Mouse (Mus musculus): ENCODE data around the gene Cmtm3. TPM values are rescaled to one million over a fixed set of nuclear protein-coding genes. Genes with fewer than 3 reads are reported as not detected.

Cmtm3 gene
- polyA plus RNA-seq, 1 experiment, result 22.8 TPM

GRCm38 (mm10) chr8:104380961-104381411, 41.8 kb downstream of the Cmtm3 start:
- H3K27ac ChIP-seq (ENCODE audit: control insufficient read depth, insufficient read depth, low read depth, low read length, poor library complexity), result no peak overlapping the region
- no peak overlapping the region for H3K4me3 ChIP-seq (replicated peaks; ENCODE audit: control insufficient read depth, low read depth, low read length)
- 81% methylated on average over 5 of the region's 5 CpGs for WGBS
- no peak for TF ChIP-seq CTCF (IDR thresholded peaks at IDR 0.05; ENCODE audit: control insufficient read depth, insufficient read depth, low read length)
- TF ChIP-seq POLR2A (IDR thresholded peaks at IDR 0.05; ENCODE audit: borderline replicate concordance, control insufficient read depth, low read depth, low read length), result no peak
- H3K4me1 ChIP-seq (ENCODE audit: control insufficient read depth, insufficient read depth, low read length), result peaks cover 2% of the 10 kb centered on the region; the same call in 1 of the 2 replicates

GRCm38 (mm10) chr8:104383296-104383695, 44.1 kb downstream of the Cmtm3 start:
- no peak overlapping the region for H3K27ac ChIP-seq (ENCODE audit: control insufficient read depth, insufficient read depth, low read depth, low read length, poor library complexity)
- peaks cover 2% of the 10 kb centered on the region; the same call in 1 of the 2 replicates for H3K4me1 ChIP-seq (ENCODE audit: control insufficient read depth, insufficient read depth, low read length)
- H3K4me3 ChIP-seq (replicated peaks; ENCODE audit: control insufficient read depth, low read depth, low read length), result no peak overlapping the region
- no peak for TF ChIP-seq CTCF (IDR thresholded peaks at IDR 0.05; ENCODE audit: control insufficient read depth, insufficient read depth, low read length)
- 43% methylated on average over 2 of the region's 2 CpGs for WGBS

- H3K4me1 ChIP-seq (ENCODE audit: control insufficient read depth, insufficient read depth, low read length), result peaks cover 2% of the 10 kb centered on the region; the same call in 1 of the 2 replicates
- H3K4me3 ChIP-seq (replicated peaks; ENCODE audit: control insufficient read depth, low read depth, low read length), result no peak overlapping the region
- WGBS, result 17% methylated on average over 3 of the region's 3 CpGs
- TF ChIP-seq POLR2A (IDR thresholded peaks at IDR 0.05; ENCODE audit: borderline replicate concordance, control insufficient read depth, low read depth, low read length), result no peak
- no peak overlapping the region for H3K27ac ChIP-seq (ENCODE audit: control insufficient read depth, insufficient read depth, low read depth, low read length, poor library complexity)
Observed at GRCm38 (mm10) chr8:104383977-104384376, 44.8 kb downstream of the Cmtm3 start.

GRCm38 (mm10) chr8:104386693-104387092, 47.5 kb downstream of the Cmtm3 start:
- TF ChIP-seq CTCF (IDR thresholded peaks at IDR 0.05; ENCODE audit: control insufficient read depth, insufficient read depth, low read length), result no peak
- no peak for TF ChIP-seq POLR2A (IDR thresholded peaks at IDR 0.05; ENCODE audit: borderline replicate concordance, control insufficient read depth, low read depth, low read length)
- Histone ChIP-seq H3K4me1 (ENCODE audit: control insufficient read depth, insufficient read depth, low read length) (peaks cover 2% of the 10 kb centered on the region; the same call in 1 of the 2 replicates), H3K27ac (ENCODE audit: control insufficient read depth, insufficient read depth, low read depth, low read length, poor library complexity) (no peak overlapping the region), H3K4me3 (replicated peaks; ENCODE audit: control insufficient read depth, low read depth, low read length) (no peak overlapping the region)
- WGBS, result 68% methylated on average over 4 of the region's 4 CpGs

GRCm38 (mm10) chr8:104387501-104387900, 48.3 kb downstream of the Cmtm3 start:
- Histone ChIP-seq H3K4me1 (ENCODE audit: control insufficient read depth, insufficient read depth, low read length) (peaks cover 2% of the 10 kb centered on the region; the same call in 1 of the 2 replicates), H3K27ac (ENCODE audit: control insufficient read depth, insufficient read depth, low read depth, low read length, poor library complexity) (no peak overlapping the region), H3K4me3 (replicated peaks; ENCODE audit: control insufficient read depth, low read depth, low read length) (no peak overlapping the region)
- TF ChIP-seq CTCF (IDR thresholded peaks at IDR 0.05; ENCODE audit: control insufficient read depth, insufficient read depth, low read length) (no peak), POLR2A (IDR thresholded peaks at IDR 0.05; ENCODE audit: borderline replicate concordance, control insufficient read depth, low read depth, low read length) (no peak)
- WGBS, result 81% methylated on average over 7 of the region's 7 CpGs

- Histone ChIP-seq H3K4me1 (ENCODE audit: control insufficient read depth, insufficient read depth, low read length) (peaks cover 2% of the 10 kb centered on the region; the same call in 1 of the 2 replicates), H3K4me3 (replicated peaks; ENCODE audit: control insufficient read depth, low read depth, low read length) (no peak overlapping the region), H3K27ac (ENCODE audit: control insufficient read depth, insufficient read depth, low read depth, low read length, poor library complexity) (no peak overlapping the region)
- WGBS, result 78% methylated on average over 2 of the region's 2 CpGs
- TF ChIP-seq CTCF (IDR thresholded peaks at IDR 0.05; ENCODE audit: control insufficient read depth, insufficient read depth, low read length), result no peak
- no peak for TF ChIP-seq POLR2A (IDR thresholded peaks at IDR 0.05; ENCODE audit: borderline replicate concordance, control insufficient read depth, low read depth, low read length)
Observed at GRCm38 (mm10) chr8:104387980-104388379, 48.8 kb downstream of the Cmtm3 start.

- Histone ChIP-seq H3K4me3 (replicated peaks; ENCODE audit: control insufficient read depth, low read depth, low read length) (no peak overlapping the region), H3K27ac (ENCODE audit: control insufficient read depth, insufficient read depth, low read depth, low read length, poor library complexity) (no peak overlapping the region), H3K4me1 (ENCODE audit: control insufficient read depth, insufficient read depth, low read length) (no peaks in the 10 kb centered on the region)
- 79% methylated on average over 8 of the region's 8 CpGs for WGBS
- no peak for TF ChIP-seq CTCF (IDR thresholded peaks at IDR 0.05; ENCODE audit: control insufficient read depth, insufficient read depth, low read length)
- no peak for TF ChIP-seq POLR2A (IDR thresholded peaks at IDR 0.05; ENCODE audit: borderline replicate concordance, control insufficient read depth, low read depth, low read length)
Observed at GRCm38 (mm10) chr8:104390245-104390644, 51.0 kb downstream of the Cmtm3 start.

- no peaks in the 10 kb centered on the region for H3K4me1 ChIP-seq (ENCODE audit: control insufficient read depth, insufficient read depth, low read length)
- no peak for TF ChIP-seq POLR2A (IDR thresholded peaks at IDR 0.05; ENCODE audit: borderline replicate concordance, control insufficient read depth, low read depth, low read length)
- no peak for TF ChIP-seq CTCF (IDR thresholded peaks at IDR 0.05; ENCODE audit: control insufficient read depth, insufficient read depth, low read length)
- 87% methylated on average over 7 of the region's 7 CpGs for WGBS
- H3K27ac ChIP-seq (ENCODE audit: control insufficient read depth, insufficient read depth, low read depth, low read length, poor library complexity), result no peak overlapping the region
- no peak overlapping the region for H3K4me3 ChIP-seq (replicated peaks; ENCODE audit: control insufficient read depth, low read depth, low read length)
Observed at GRCm38 (mm10) chr8:104393139-104393538, 53.9 kb downstream of the Cmtm3 start.

GRCm38 (mm10) chr8:104393767-104394166, 54.6 kb downstream of the Cmtm3 start:
- Histone ChIP-seq H3K27ac (ENCODE audit: control insufficient read depth, insufficient read depth, low read depth, low read length, poor library complexity) (no peak overlapping the region), H3K4me3 (replicated peaks; ENCODE audit: control insufficient read depth, low read depth, low read length) (no peak overlapping the region), H3K4me1 (ENCODE audit: control insufficient read depth, insufficient read depth, low read length) (no peaks in the 10 kb centered on the region)
- TF ChIP-seq POLR2A (IDR thresholded peaks at IDR 0.05; ENCODE audit: borderline replicate concordance, control insufficient read depth, low read depth, low read length) (no peak), CTCF (IDR thresholded peaks at IDR 0.05; ENCODE audit: control insufficient read depth, insufficient read depth, low read length) (no peak)
- WGBS, result 88% methylated on average over 6 of the region's 6 CpGs

Data from bone marrow, adult 2 months (tissue).